Mouse (Mus musculus) thymus, postnatal 4 days (tissue): ENCODE measurements around the gene Ssxb2.
"Not testable (repeated sequence)": the region's sequence is repeated elsewhere in the genome, so short reads cannot be mapped to it uniquely, and the experiment has no call there.

Experiments
- DNase-seq: peaks from one replicate; pipeline ENCODE4 v3.0.0; 2021

The Ssxb2 gene

DNA sequence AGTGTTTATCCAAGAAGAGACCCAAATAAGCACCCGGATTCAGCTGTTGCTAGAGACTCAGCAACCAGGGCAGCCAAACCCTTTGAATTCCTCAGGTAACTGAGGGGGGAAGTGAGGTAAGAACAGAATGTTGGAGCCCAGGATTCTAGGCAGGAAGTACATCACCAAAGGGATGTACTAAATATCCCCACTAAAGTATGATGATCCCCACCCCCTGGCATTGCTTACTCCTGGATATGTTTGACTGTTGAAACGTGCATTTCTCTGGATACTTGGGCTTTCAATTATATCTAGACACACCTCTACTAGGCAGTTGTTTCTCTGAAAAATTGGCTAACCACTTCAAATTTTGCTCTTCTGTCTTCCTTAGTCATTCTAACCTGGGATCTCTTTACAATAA, at the start of gene Ssxb2:
Gene Ssxb2 (minus strand): TSS at position 101 of the 400 bp plus-strand sequence.
- DNase-seq, result not testable (repeated sequence)

- not testable (repeated sequence) for DNase-seq
These were observed 48.5 kb downstream of the Ssxb2 start, which contains the start of gene Ssxb1 for GRCm38 (mm10) chrX:8413005-8413404. Gene Ssxb1 (plus strand): TSS chrX:8413305.
